Mouse (Mus musculus): ENCODE data around the gene Dcaf4. TPM values are rescaled to one million over a fixed set of nuclear protein-coding genes. Genes with fewer than 3 reads are reported as not detected.

Dcaf4 gene
- polyA plus RNA-seq (2016; fragmentation: Nextera tagmentation; extraction: Ambion mirVana): 24.8 and 25.7 TPM in 2 replicates

DNA sequence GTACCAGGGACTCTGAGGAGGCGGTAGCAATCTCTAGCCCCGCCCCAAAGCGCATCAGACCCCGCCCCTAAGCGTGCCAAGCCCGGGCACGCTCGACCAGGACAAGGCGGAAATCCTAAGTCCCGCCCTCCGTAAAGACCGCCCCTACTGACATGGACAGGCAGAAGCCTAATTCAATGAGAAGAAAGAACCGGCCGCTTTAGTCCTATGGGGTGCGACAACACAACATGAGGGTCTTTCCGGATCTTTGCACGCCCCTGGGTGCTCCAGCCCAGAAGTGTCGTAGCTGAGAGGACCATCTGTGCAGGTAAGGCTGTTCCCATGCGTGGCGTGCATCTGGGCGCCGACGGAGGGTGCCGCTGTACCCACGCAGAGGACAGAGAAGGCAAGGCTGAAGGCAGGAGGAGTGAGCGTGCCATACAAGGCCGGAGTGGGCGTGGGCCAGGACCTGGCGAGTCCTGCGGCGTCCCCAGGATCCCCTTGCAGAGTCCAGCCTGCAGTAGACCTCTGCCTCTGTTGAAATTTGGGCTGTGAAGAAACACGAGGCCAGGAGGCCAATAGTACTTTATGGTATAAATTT, at the start of gene Dcaf4:
Dcaf4 (plus strand) TSS at position 156 of the 580 bp plus-strand sequence.
- peak within 1 kb of the TSS; percentile 75 for H3K4me3 ChIP-seq
- peaks cover 33% of the 10 kb centered on the region for H3K4me1 ChIP-seq (replicated peaks)
- peak; percentile 97 for DNase-seq (ENCODE audit: low spot score)
- no peaks in the 10 kb centered on the region for H3K36me3 ChIP-seq
- H3K27me3 ChIP-seq (ENCODE audit: insufficient read depth, poor library complexity, severe bottlenecking): no peaks in the 10 kb centered on the region
- H3K9me3 ChIP-seq: no peaks in the 10 kb centered on the region
- WGBS: under 1% methylated on average over 32 of the region's 32 CpGs
- H3K27ac ChIP-seq: peak within 1 kb of the TSS; percentile 87

DNA sequence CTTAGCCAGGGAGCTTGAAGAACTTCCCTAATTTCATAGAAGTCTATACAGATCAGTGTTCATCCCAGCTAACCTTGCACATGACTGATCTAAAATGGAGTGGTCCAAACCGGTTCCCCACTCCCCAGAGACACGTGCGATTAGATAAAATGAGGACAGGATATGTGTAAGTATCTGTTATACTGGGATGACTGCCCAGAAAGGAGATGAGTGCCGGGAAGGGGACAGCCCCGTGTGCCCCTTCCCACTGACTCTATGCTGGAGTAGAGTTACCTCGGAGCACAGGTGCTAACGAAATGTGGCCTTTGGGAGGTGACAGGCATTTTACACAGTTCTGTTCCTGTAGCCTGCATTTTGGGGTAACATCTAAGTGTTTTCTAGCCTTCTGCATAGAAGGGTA, 48.5 kb upstream of the Dcaf4 start:
- no peak overlapping the region for H3K4me3 ChIP-seq
- H3K27ac ChIP-seq: no peak overlapping the region
- WGBS: 86% methylated on average over 7 of the region's 7 CpGs
- H3K27me3 ChIP-seq (ENCODE audit: insufficient read depth, poor library complexity, severe bottlenecking): peaks cover 45% of the 10 kb centered on the region
- no peak for DNase-seq (ENCODE audit: low spot score)
- no peaks in the 10 kb centered on the region for H3K36me3 ChIP-seq
- no peaks in the 10 kb centered on the region for H3K9me3 ChIP-seq
- H3K4me1 ChIP-seq (replicated peaks): peaks cover 24% of the 10 kb centered on the region

DNA sequence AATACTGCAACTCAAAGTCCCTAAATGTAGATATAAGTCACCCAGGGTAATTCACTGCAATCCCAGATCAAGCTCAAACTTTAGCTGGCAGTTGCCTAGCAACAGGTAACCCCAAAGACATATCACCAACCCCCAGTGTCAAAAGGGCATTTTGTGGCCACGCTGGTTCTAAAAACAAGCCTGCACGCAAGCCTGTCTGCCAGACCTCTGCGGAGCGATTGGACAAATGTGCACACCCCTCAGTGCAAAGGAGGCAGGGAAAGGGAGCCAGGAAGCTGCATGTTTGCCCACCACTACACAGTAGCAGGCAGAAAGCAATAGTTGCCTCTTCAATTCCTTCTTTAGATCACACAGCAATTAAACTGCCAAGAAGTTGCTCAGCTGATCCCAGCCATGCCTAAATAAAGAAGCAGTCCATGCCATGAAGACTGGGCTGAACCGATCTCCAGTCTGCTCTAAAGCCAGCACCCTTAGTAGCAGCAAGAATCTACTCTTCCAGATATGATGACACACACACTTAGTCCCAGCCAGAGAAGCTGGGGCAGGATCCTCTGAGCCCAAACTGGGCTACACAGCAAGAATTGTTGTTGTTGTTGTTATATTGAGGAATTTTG, 46.2 kb upstream of the Dcaf4 start:
- H3K4me3 ChIP-seq: no peak overlapping the region
- H3K9me3 ChIP-seq: no peaks in the 10 kb centered on the region
- peak; percentile 25 for DNase-seq (ENCODE audit: low spot score)
- 40% methylated on average over 5 of the region's 5 CpGs for WGBS
- no peaks in the 10 kb centered on the region for H3K36me3 ChIP-seq
- peaks cover 20% of the 10 kb centered on the region for H3K4me1 ChIP-seq (replicated peaks)
- peaks cover 41% of the 10 kb centered on the region for H3K27me3 ChIP-seq (ENCODE audit: insufficient read depth, poor library complexity, severe bottlenecking)
- H3K27ac ChIP-seq: no peak overlapping the region

DNA sequence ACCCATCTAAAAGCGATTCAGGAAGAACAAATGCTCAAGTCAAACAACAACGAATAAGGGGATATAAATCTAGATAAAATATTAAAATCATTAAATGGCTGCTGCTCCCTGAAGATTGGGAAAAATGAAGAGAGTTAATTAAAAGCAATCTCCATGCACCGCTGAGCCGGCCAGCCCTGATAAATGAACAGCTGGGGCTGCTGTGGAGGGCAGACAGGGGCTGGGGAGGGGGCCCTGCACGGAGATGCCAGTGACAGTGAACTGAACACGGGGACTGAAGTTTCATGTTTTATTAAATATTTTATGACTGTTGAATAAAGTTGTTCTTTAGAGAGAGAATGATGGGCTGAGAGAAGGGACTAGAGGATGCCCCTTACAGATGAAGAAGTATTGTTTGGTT, 44.8 kb upstream of the Dcaf4 start:
- WGBS: 67% methylated on average over 6 of the region's 6 CpGs
- H3K9me3 ChIP-seq: no peaks in the 10 kb centered on the region
- H3K36me3 ChIP-seq: no peaks in the 10 kb centered on the region
- peaks cover 29% of the 10 kb centered on the region for H3K27me3 ChIP-seq (ENCODE audit: insufficient read depth, poor library complexity, severe bottlenecking)
- DNase-seq (ENCODE audit: low spot score): no peak
- peaks cover 15% of the 10 kb centered on the region for H3K4me1 ChIP-seq (replicated peaks)
- H3K4me3 ChIP-seq: no peak overlapping the region
- H3K27ac ChIP-seq: no peak overlapping the region

DNA sequence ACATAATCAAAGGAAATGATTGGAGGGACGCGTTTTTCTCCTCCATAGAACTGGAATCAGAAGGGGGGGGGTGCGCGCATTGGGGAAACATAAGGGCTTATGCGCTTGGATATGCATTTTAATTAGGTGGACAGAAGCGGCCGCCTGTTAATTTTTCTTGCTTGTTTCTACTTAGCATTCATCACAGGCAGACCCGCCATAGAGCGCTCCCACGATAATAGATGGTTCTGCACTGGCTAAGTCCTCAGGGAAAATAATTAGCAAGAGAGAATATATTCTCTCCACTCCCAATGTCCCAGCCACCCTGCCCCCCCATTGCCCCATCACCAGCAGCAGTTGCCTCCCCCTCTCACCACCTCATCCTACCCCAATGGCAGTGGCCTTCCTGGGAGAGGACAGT, 44.0 kb upstream of the Dcaf4 start:
- no peak overlapping the region for H3K4me3 ChIP-seq
- H3K9me3 ChIP-seq: no peaks in the 10 kb centered on the region
- DNase-seq (ENCODE audit: low spot score): no peak
- H3K4me1 ChIP-seq (replicated peaks): peaks cover 15% of the 10 kb centered on the region
- 77% methylated on average over 10 of the region's 10 CpGs for WGBS
- no peak overlapping the region for H3K27ac ChIP-seq
- peaks cover 24% of the 10 kb centered on the region for H3K27me3 ChIP-seq (ENCODE audit: insufficient read depth, poor library complexity, severe bottlenecking)
- no peaks in the 10 kb centered on the region for H3K36me3 ChIP-seq

DNA sequence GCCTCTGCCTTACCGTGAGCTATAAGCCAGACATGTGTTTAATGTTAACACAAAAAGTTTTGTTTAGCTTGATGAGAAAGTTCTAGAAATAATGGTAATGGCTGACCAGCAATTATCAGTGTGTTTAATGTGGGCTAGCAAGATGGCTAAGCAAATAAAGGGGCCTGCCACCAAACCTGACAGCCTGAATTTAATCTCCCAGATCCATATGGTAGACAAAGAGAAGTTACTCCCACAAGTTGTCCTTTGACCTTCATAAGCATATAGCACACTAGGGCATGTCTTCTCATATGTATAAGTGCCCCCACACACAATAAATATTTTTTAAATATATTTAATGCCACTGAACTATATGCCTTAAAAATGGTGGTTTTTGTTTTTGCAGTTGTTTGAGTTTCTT, 41.1 kb upstream of the Dcaf4 start:
- Histone ChIP-seq H3K27ac (no peak overlapping the region), H3K4me1 (replicated peaks) (peaks cover 8% of the 10 kb centered on the region), H3K4me3 (no peak overlapping the region), H3K36me3 (no peaks in the 10 kb centered on the region), H3K9me3 (no peaks in the 10 kb centered on the region), H3K27me3 (ENCODE audit: insufficient read depth, poor library complexity, severe bottlenecking) (peaks cover 14% of the 10 kb centered on the region)
- WGBS: 90% methylated on average over 1 of the region's 1 CpGs
- no peak for DNase-seq (ENCODE audit: low spot score)

DNA sequence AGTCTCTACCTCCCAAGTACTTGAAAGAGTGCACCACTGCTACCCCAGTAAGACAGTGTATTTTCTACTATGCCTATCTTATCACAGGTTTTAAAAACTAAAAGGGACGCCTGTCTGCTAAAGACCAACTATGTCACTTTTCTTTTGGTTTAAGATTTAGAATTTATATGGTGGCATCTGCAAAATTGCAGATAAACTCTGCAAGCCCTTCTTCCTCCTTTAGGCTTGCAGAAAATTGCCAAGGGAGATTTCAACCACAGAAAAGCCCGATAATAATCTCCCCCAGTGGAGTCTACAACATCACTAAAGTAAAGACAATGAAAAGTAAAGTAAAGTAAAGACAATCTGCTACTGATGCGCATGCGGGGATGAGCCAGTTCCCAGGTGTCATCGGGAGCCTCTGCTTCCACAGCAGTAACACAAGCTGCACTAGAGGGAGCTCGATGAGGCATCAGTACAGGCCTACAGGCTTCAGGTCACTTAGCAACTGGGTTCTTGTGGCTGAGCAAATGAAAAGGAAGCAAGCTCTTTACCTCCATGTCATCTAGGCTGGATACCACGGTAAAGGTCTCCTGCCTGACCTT, 40.4 kb upstream of the Dcaf4 start:
- peaks cover 22% of the 10 kb centered on the region for H3K27me3 ChIP-seq (ENCODE audit: insufficient read depth, poor library complexity, severe bottlenecking)
- DNase-seq (ENCODE audit: low spot score): no peak
- 74% methylated on average over 7 of the region's 7 CpGs for WGBS
- H3K27ac ChIP-seq: no peak overlapping the region
- H3K4me3 ChIP-seq: no peak overlapping the region
- no peaks in the 10 kb centered on the region for H3K9me3 ChIP-seq
- peaks cover 11% of the 10 kb centered on the region for H3K4me1 ChIP-seq (replicated peaks)
- no peaks in the 10 kb centered on the region for H3K36me3 ChIP-seq

DNA sequence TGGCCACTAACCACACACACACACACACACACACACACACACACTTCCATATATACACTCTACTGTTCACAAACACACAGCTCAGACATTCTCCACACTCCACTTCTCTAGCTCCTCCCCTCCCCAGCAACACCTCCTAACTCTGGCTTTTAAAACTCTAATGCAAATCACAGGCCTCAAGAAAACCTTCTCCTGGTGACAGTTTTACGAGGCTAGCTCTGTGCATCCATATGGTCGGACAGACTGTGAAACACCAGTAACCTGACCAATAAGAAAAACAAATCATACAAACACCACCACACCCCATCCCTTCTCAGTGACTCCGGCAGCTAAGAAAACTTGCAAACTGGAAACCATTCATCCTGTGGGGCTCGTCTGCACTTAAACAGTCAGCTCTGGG, 38.8 kb upstream of the Dcaf4 start:
- Histone ChIP-seq H3K27me3 (ENCODE audit: insufficient read depth, poor library complexity, severe bottlenecking) (peaks cover 37% of the 10 kb centered on the region), H3K36me3 (no peaks in the 10 kb centered on the region), H3K27ac (no peak overlapping the region), H3K4me3 (no peak overlapping the region), H3K9me3 (no peaks in the 10 kb centered on the region), H3K4me1 (replicated peaks) (peaks cover 22% of the 10 kb centered on the region)
- WGBS: 74% methylated on average over 4 of the region's 4 CpGs
- DNase-seq (ENCODE audit: low spot score): no peak

DNA sequence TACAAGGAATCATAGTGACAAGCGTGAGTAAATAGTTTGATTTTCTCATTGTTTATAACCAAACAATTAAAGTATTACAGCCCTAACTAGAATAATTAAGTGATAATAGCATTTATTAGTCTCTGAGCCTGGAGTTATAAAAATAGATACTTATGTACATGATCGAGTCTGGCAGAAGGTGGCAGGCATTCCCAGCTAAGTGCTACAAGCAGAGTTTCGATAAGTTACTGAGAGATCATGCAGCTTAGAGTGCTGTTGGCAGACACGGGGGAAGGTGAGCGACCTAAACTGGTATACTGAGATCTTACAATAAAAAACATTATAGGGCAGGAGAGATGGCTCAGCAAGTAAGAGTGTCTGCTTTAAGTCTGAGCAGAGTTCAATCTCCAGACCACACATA, 36.6 kb upstream of the Dcaf4 start:
- no peak overlapping the region for H3K27ac ChIP-seq
- H3K4me1 ChIP-seq (replicated peaks): peaks cover 34% of the 10 kb centered on the region
- H3K27me3 ChIP-seq (ENCODE audit: insufficient read depth, poor library complexity, severe bottlenecking): peaks cover 44% of the 10 kb centered on the region
- WGBS: 80% methylated on average over 5 of the region's 5 CpGs
- H3K4me3 ChIP-seq: no peak overlapping the region
- no peaks in the 10 kb centered on the region for H3K9me3 ChIP-seq
- no peaks in the 10 kb centered on the region for H3K36me3 ChIP-seq
- DNase-seq (ENCODE audit: low spot score): no peak

DNA sequence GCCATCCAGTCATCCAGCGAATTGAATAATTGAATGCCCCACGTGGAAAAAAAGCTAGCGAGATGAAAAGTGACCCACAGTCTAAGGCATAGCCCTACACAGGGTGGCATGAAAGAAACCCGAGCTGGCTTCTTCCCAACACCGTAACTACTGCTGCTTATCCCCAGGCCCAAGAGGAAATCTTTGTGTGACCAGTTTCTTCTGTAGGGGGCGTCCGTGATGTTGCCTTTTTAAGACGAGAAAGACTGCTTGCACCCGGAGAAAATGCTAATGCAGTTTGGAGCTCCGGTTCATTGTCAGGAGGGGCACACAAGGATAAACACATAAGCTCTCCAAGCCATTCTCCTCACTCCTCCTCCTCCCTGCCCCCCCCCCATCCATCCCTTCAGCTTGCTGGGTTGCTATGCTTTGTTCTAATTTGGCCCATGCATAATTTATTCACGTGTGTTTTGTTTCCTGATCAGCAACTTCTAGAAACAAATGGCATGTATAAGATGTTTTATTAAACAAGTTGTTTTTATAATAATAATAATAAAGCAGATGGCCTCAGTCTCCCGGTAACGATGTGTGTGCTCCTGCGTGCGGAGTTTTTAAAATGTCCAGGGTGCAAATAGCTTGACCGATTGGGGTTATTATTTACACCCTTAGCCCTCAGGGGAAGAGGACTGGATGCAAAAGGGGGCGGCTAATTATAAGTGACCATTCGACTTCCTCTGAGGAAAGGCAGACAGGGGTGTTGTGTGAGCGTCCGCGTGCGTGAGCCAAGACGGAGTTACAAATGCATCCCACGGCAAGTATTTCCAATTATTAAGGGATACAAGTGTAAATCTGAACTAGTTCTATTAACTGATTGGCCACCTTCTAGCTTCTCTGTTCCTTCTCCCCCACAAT, 35.2 kb upstream of the Dcaf4 start:
- Histone ChIP-seq H3K36me3 (no peaks in the 10 kb centered on the region), H3K9me3 (no peaks in the 10 kb centered on the region), H3K4me1 (replicated peaks) (peaks cover 39% of the 10 kb centered on the region), H3K27ac (peak overlapping the region; percentile 2; the same call in 1 of the 2 replicates), H3K4me3 (peak overlapping the region; percentile 75), H3K27me3 (ENCODE audit: insufficient read depth, poor library complexity, severe bottlenecking) (peaks cover 58% of the 10 kb centered on the region)
- DNase-seq (ENCODE audit: low spot score): peak; percentile 50
- under 1% methylated on average over 24 of the region's 24 CpGs for WGBS

DNA sequence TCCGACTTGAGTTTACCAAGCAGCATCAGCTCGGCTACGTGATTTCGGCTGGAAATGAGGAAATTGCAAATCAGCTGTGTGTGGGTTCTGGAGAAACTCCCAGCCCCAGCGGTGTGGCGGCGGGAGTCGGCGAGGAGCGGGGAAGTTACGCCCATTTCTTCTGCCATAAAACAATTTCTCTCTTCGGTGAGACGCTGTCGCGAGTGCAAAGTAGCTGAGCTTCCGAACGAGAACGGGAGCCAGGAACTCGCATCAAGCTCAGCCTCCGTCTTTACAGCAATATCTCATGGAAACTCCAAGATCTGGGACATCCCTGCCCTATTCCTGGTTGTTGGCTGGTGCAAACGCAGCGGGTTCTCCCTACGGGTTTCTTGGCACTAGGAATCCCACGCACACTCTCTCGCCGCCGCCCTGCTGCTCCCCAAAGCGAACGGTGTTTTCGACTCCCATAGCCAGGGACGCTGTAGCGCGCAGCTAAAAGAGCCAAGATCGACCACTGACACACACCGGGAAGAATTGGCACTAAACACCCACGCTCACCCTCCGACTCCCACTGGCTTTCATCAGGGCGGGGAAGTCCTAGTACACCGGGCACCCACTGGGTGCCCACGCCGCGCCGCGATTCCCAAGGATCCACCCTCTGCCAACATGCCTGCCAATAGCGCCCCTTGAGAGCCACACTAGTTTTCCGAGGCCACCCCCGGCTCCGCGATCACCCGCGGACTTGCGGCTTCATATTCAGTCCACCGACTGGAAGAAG, 34.2 kb upstream of the Dcaf4 start:
- Histone ChIP-seq H3K36me3 (no peaks in the 10 kb centered on the region), H3K4me3 (peak overlapping the region; percentile 75), H3K27me3 (ENCODE audit: insufficient read depth, poor library complexity, severe bottlenecking) (peaks cover 60% of the 10 kb centered on the region), H3K27ac (peak overlapping the region; percentile 86), H3K4me1 (replicated peaks) (peaks cover 39% of the 10 kb centered on the region), H3K9me3 (0 out of 2 replicates have a peak, but pooled peaks cover 1% of the 10 kb centered on the region)
- DNase-seq (ENCODE audit: low spot score): peak; percentile 52
- under 1% methylated on average over 53 of the region's 53 CpGs for WGBS
